Mouse (Mus musculus): ENCODE measurements at regions not wholly inside any gene's neighbourhood (a gene's known extent, or its start where the extent isn't known, plus 50 kb on each side); places are given as distances from the start of the nearest gene placed in this dataset.

DNA sequence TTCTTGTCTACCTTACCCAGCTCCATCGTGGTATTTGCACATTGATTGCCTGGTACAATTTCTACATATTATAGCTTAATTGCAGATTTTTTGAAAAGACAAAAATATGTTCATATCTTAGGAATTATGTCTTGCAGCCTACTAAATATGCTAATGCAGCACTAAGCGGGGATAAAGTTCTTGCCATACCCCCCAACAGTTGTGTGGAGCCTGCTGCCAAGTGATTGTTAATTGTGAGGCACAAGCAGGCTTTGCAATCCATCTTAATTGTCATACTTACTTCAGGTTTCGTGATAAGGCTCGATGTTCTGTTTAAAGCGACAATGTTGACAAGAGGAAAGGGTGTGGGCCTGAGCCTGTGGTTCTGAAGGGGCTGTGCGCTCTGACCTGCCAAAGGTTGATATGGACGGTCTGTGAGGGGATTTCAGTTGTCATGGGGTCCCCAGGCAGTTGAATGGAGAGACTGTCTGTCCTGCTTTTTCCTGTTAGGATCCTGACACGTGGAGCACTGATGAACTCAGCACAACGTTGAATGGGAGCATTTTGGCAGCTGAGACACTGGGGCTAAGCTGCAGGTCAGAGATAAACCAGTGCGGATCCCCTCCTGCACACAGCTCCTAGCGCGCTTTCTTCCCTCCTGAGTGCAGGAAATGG is 54.5 kb upstream of the Zeb2 start:
- DNase-seq: no peak

DNA sequence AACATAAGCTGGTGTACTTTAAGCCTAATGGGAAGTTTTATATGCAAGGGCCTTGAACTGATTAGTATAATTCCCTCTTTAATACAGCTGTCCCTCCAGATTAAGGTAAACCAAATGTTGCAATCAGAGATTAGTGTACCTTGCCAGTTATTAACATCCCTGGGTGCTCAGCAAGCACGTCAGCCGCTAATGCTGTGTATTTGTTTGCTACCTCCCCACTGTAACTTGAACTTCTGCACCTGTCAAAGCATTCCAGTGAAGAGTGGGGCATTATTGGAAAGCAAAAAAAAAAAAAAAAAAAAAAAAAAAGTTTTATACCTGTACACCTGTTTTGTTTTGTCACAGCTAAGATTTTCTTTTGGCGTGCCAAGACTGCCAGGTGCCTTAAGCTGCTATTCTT is 53.1 kb upstream of the Zeb2 start:
- no peak for DNase-seq

DNA sequence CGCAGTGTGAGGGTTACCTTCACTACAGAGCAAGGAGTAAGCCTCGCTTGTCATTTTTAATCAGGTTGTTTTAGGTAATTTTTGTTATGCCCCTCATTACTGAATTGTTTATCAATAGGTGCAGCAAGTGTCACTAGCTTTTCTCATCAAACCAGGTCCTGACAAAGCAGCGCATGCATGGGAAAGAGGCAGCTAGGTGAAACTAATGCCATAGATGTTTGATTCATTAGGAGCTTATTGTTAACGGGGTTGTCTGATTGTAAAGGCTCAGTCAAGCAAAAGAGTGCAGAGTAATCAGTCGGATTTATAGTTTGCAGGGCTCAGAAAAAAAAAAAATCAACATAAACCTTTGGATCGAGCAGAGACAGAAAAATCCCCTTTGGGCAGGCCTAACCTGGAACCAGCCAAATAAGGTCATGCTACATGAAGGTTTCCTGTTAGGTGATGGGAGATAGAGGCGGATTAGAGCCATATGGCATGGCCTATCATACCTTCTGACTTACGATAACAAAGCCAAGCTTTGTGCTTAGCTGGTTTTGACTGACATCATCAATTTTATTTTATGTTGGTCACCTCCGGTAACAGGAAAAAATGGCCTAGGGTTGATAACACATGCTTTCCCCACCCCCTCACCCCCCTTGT is 52.4 kb upstream of the Zeb2 start:
- DNase-seq: no peak

DNA sequence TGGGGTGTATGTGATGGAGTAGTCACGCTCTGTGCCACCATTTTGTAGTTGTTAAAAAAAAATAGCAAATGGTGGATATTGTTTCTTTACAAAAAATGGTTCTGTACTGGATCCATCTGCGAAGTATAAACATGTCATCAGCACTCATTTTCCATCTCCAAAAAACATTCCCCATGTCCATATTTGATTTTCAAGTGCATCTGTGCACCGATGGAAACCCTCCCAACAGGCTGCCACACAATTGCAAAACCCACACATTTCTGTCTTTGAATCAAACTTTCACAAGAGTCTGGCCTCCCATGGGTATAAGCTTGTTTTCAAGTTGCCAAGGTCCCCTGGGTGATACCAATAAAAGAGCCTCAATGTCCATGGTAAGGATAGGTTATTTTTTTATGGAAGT is 51.4 kb upstream of the Zeb2 start:
- DNase-seq: no peak

Measured in cerebellum, postnatal 10 days (tissue).